Mouse (Mus musculus) left cerebral cortex, postnatal 25 days (tissue): ENCODE measurements around the gene Atf7ip. TPM values are rescaled to one million over a fixed set of nuclear protein-coding genes. Genes with fewer than 3 reads are reported as not detected.
A peak's percentile ranks its signal among the peaks of the same experiment; 100 is the strongest.

Experiments used
- DNase-seq, 2 experiments: peaks; one replicate each; pipeline ENCODE4 v3.0.0; 2022; ENCODE audit warnings: low spot score in 2 of 2, mixed read lengths in 1 of 2
- intact Hi-C: fragments of 180-260 bp; cut with DNase I; formaldehyde crosslinking; loops from one replicate; pipeline ENCODE4 v1.15.1; 2025
- total RNA-seq, 2 experiments: library from RNA; stranded (reverse); gene quantifications; 2 replicates each; pipeline ENCODE4 v1.2.3; 2021

Atf7ip gene
- total RNA-seq, 2 experiments from 2014 or later, result 108 to 125 TPM

DNA sequence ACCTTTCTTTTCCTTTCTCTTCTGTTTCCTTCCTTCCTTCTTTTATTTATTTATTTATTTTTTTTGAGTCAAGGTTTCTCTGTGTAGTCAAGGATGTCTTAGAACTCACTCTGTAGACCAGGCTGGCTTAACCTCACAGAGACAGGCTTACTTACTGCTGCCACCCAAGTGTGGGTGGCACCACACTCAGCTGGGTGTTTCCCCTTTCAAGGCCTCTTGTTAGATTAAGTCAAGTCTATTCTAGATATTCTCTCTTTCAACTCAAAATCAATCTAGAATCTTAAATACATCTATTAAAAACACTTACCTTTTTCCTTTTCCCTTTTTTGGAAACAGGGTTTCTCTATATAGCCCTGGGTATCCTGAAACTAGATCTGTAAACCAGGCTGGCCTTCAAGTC lies 11.3 kb downstream of the Atf7ip start:
- intact Hi-C loops, result no loop called here

DNA sequence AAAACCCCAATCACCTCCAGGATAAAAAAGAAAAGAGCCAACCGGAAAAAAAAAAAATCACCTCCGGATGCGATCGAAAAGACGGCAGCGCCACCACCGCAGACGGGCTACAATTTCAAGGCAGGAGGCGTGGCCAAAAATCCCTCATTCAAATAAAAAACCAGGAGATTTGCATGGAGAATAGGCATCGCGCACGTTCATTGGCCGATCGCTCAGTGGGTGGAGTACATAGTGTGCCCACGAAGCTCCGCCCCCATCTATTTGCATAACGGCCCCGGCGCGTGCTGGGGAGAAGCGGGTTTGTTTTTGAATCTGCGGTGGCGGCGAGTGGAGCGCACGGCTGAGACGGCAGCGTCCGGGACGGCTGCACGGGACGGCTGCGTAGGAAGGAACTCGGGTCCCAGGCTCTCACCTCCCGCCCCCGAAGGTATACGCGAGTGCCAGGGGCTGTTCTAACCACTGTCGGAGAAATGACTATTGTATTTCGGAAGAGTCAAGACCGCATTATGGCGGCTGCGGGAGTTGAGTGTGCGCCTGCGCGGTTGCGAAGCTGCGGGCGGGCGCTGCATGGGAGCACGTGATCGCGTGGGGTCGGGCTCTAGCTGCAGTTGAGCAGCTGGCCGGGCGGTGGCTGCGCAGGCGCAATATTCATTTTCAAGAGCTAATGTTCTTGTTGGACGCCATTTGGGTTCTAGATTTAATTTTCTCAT lies 12.7 kb downstream of the Atf7ip start:
- peak; percentile 95 to 99 for DNase-seq
- intact Hi-C loops, result loop anchor here (1.0 to 2.0 kb wide), 3 partner anchors 32 to 96 kb away; no protein-coding TSS in a partner anchor

More for the DNA sequence above, 11.3 kb downstream of the Atf7ip start:
- DNase-seq, result no peak

DNA sequence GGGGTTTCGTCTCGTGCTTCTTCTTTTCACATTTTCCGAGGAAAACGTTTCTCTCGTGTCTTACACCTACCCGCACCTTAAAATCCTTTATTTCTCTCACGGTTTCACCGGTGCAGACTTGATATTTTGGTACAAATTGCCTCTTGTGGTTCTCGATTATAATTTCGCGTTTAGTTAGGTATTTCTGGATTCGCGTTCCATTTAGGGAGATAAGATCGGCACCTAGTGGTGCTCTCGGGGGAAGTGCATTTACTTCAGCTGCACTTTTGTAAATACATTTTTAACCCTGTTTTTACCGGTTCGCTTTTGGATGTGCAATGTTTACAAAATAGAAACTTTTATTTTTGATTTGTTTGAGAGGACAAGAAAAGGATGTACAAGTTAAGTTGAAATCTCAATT lies 13.3 kb downstream of the Atf7ip start:
- no peak for DNase-seq
- intact Hi-C loops, result loop anchor here (2.0 kb wide), 1 partner anchor 32 kb away; no protein-coding TSS in a partner anchor

DNA sequence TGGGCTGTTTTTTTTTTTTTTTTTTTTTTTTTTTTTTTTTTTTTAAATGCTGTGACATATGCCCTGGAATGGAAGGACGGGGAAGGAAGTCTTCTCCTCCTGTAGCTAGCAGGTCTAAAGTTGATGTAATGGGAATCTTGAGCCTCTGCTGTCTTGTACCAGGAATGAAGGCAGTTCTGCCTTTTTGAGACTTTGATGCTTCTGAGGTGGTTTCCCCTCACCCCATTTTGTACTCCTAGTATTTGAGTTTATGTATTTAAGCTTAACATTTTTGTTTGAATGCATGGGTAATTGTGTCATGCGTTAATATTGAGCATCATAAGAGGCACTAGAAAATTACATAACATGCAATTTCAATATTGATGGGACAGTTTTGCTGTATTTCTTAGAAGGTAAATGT lies 14.4 kb downstream of the Atf7ip start:
- no peak for DNase-seq
- intact Hi-C loops, result no loop called here

DNA sequence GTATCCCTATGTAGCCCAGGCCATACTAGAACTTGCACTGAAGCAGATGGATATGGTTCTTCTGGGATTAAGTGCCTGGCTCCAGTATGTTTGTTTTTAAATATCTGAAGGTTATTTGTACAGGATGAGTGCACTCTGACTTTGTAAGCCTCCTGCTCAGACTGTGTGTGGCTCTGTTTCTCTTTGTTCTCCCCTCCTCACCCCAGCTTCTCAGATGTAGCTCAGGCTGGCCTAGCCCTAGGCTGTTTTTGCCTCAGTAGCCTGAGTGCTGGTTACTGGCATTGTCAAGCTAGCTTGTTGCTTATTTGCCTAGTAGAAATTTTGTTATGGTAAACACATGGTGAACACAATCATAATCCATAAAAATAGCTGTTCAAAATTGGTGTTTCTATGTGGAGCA lies 15.7 kb downstream of the Atf7ip start:
- no peak for DNase-seq

DNA sequence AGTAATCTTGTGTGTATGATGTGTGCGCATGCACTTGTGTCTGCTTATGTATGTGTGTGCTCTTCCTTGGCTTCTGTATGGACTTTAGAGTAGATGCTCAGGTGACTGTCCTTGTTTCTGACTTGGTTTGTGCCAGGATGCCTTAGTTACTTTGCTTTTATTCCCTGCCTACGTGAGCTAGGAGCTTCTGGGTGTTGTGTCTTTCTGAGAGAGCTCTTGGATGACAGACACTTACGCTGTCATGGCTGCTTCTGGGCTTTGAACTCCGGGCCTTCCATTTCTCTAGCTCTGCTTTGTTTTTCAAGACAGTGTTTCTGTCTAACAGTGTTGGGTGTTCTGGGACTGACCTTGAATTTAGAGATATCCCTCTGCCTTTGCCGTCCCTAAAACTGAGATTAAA lies 16.7 kb downstream of the Atf7ip start:
- intact Hi-C loops, result no loop called here
- no peak for DNase-seq

More for the DNA sequence above, 15.7 kb downstream of the Atf7ip start:
- intact Hi-C loops, result no loop called here

DNA sequence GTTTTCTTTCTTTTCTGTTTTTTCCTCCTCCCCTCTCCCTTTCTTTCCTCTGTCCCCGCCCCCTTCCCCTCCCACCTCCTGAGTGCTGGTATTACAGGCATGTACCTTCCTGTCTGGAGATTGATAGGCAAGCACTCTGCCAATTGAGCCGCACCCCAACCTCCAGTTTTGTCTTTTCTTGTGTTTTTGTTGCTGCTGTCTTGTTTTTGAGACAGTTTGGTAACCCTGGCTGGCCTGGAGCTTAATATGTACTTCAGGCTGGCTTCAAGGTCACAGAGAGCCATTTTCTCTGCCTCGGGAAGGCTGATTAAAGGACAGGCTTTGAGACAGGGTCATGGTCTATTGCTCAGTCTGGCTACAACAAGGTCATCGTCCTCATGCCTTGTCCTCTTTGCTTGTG lies 18.8 kb downstream of the Atf7ip start:
- intact Hi-C loops, result no loop called here
- DNase-seq, result no peak

DNA sequence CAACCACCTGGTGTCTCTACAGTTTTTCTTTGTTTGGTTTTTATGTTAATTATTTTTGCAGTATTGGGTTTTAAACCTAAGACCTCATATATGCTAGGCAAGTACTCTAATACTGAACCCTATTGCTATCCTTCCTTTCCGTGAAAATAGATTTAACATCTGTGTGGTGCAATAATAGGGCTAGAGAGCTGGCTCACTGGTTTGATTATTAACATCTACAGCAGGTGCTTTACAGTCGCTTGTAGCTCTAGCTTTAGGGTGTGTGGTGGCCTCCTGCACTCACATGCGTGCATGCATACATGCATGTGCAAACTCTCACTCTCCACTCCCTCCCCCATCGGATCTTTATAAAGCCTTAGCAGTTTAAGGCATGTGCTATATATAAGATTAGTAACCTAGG lies 19.6 kb downstream of the Atf7ip start:
- no peak for DNase-seq
- intact Hi-C loops, result no loop called here

DNA sequence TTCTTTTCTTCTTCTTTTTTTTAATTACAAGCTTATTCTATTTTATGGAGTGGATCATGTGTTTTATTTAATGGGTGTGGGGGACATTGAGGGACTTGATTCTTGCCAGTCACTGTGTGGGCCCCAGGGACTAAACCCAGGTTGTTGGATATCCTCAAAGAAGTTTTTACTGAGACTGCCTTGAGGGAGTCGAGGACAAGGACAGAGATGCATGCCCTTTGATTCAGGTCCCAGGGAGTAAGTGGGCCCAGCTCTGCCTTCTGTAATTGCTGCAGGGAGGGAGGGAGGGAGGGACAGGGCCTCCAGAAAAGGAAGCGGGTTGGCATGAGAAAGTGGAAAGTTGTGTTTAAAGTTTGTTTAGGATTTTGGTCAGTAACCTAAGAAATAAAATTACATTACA lies 23.2 kb downstream of the Atf7ip start:
- no peak for DNase-seq
- intact Hi-C loops, result no loop called here

DNA sequence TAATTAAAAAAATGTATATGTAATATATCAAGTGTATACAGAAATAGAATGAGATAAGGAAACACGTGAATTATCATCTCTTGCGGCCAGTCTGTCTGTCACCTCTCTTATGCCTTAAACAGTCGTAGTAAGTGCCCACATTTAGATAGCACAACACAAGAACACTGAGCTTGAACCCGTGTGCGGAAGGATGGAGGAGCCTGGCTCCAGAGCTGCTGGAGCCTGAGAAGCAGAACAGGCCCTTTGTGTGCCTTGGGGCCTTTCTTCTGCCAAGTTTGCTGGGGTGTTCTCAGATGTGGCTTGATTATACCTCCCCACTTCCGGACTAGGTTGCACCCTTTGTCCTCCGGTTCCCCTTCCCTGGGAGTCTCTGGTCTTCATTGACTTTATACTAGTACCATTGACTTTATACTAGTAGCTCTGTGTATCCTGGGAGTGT lies 25.8 kb downstream of the Atf7ip start:
- intact Hi-C loops, result loop anchor here (5.0 to 10.0 kb wide), 2 partner anchors 65 to 273 kb away; partner anchors contain the start of genes H2afj and Hist4h4
- no peak for DNase-seq

DNA sequence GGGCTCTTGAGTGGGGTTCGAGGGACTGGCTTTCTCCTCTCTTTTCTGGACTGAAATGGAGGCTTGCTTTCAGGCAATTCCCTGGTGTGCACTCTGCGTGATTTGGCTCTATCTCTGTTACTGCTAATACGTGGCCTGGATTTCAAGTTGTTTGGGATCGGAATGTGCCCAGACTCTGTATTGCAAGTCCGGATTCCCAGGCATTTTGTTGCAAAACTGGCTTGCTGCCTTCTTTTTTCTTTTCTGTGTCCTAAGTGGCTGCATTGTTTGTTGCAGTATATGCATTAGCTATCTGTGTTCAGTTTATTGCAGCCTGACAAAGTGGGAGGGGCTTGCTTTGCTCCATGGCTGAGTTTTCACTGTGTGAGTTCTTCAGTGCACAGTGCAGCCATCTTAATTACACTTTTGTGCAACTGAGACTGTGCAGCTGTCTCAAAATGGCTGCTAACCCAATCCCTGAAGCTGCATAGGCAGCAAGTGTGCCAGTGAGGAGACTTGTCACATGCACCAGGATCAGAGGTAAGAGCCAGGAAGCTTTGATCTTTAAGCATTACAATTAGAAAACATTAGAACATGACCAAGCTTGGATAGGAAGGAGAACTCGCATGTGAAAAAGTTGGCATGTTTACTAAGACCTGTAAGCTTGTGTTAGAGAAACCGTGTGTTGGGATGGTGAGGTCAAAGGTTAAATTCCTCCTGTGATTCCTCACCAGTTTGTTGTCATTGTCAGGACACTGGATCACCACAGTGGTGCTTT lies 26.7 kb downstream of the Atf7ip start:
- intact Hi-C loops, result loop anchor here (5.0 to 10.0 kb wide), 2 partner anchors 65 to 272 kb away; partner anchors contain the start of genes H2afj and Hist4h4
- DNase-seq, result peak; percentile 75 to 83

DNA sequence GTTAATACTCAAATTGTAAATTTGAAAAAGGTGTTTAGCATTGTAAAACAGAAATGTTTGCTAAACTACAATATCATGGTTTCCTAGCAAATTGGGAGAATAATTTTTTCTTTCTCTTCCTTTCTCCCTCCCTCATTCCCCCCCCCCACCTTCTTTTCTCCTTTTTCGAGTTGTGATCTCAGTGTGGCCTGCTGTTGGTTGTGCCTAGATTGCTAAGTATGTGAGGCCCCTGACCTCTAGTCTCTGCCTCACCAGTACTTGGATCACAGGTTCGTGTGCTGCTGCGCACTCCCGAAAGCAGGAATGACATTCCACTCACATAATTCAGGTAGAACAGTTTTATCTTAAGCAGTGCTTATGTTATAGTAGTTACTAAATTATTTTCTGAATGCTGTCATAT lies 27.8 kb downstream of the Atf7ip start:
- intact Hi-C loops, result loop anchor here (5.0 to 10.0 kb wide), 2 partner anchors 67 to 271 kb away; partner anchors contain the start of genes H2afj and Hist4h4

DNA sequence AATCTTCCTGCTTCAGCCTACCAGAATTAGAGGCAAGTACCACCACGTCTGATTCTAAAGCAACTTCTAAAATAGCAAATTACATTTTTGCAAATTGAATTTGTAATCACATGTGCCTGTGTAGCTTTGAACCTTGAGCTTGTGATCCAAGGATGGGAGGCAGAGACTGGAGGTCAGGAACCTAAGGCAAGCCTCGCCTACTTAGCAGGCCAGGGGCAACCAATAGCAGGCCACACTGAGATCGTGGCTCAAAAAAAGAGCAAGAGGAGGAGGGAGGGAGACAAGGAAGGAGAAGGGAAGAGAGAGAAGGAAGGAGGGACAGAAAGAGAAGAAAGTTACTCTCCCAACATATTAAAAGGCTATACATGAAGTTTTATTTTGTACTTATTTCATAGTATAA lies 28.5 kb downstream of the Atf7ip start:
- DNase-seq, result no peak
- intact Hi-C loops, result loop anchor here (5.0 to 10.0 kb wide), 2 partner anchors 67 to 270 kb away; partner anchors contain the start of genes H2afj and Hist4h4

More for the DNA sequence above, 27.8 kb downstream of the Atf7ip start:
- no peak for DNase-seq

DNA sequence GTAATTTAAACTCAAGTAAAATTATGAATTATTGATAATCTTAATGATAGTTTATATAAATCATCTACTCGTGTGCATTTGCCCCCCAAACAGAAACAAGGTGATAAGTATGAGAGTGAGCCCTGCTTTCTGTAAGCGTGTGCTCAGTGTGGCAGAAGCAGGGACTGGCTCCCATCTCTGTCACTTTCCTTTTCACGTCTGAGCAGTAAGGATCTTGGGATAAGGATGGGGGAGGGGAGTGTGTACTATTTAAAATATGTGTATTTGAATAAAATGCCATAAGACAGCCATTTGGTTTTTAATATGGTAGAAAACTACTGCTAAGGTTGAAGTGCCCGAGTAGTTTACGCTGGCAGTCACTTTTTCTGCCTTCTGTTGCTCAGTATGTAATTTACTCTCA lies 29.2 kb downstream of the Atf7ip start:
- no peak for DNase-seq
- intact Hi-C loops, result loop anchor here (10.0 kb wide), 1 partner anchor 270 kb away; the partner anchor contains the start of genes H2afj and Hist4h4

DNA sequence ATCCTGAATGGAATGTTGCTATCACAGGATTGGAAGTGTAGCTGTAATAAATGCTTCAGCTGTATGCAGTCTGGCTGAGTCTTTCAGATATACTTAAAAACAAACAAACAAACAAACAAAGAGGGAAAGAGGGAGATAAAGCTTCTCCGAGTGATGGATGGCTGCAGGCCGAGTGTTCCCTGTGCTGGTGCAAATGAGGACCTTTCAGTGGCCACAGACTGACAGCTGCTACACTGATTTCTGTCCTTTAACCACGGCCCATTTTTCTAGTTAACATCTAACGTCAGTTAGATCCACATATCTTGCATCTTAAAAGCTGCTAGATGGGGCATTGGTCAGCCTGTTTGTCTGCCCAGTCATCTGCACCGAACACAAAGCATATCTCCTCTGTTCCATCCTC lies 30.2 kb downstream of the Atf7ip start:
- intact Hi-C loops, result loop anchor here (10.0 kb wide), 1 partner anchor 269 kb away; the partner anchor contains the start of genes H2afj and Hist4h4
- DNase-seq, result no peak

DNA sequence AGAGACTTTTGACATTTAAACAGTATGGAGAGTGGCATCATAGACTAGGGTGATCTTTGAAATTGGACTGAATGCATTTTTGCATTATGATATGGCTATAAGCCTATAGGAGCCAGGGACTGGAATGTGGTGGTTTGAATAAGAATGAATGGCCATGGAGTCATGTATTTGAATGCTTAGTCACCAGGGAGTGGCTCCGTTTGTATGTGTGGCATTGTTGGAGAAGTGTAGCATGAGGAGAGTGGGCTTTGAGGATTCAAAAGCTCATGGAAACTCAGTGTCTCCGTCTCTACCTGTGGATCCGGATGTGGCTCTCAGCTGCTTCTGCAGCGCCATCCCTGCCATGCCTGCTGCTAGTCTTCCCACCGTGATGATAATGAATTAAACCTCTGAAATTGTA lies 35.4 kb downstream of the Atf7ip start:
- no peak for DNase-seq
- intact Hi-C loops, result no loop called here

DNA sequence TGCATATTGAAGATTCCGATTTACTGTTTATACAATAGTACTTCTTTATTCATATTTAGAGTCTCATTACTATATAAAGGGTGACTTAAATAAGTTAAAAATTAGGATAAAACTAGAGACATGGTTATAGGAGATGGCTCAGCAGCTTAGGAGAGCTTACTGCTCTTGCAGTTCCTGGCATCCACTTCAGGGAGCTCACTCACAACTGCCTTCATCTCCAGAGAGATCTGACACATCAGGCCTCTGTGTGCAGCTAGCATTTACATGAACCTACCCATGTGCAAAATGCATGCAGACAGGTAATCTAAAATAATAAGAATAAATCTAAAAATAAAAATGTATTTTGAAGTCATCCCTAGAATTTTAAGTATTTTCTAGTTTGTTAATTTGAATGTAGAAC lies 36.1 kb downstream of the Atf7ip start:
- DNase-seq, result no peak
- intact Hi-C loops, result no loop called here

DNA sequence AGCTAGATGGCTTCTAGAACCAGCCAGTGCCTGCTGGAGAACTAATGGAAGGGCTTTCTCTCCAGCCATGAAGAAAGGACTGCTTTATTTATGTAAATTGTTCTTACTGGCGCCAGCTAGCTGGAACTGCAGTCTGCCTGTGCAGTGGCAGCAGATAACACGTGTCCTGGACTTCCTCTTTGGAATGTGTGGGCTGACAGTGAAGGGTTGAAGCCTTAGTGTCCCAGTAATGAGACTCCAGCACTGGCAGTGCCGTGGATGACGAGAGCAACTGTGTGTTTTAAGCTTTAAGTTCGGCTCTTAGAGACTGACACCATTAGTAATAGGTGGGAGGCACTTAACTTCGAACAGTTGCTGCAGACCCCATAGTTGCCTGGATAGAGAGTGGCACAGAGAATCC lies 37.2 kb downstream of the Atf7ip start:
- intact Hi-C loops, result no loop called here
- DNase-seq, result peak; percentile 46 to 73

DNA sequence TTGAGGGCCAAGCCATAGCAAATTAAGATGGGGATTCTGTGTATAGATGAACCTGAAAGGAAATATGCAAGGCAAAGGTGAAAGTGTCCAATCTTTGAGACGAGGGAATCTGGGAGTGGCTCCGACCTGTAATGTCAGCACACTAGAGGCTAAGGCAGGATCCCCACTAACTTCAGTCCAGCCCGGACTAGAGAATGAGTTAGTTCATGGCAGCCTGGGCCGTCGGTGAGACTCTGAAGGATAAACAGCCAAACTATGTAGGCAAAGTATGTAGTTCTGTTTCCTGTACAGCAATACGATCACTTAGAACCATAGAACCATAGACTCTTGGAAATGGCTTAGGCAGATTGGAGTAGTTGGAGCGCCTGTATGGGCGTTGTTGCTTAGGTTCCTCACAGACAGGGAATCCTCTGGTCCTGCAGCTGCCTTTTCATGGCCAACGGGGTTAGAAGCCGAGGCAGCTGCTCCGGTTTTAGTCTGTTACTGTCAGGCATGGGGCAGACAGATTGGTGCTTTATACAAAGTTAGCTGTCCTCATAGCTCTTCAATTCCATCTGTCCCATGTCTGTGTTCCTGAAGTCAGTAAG lies 39.4 kb downstream of the Atf7ip start:
- intact Hi-C loops, result no loop called here
- DNase-seq, result no peak

DNA sequence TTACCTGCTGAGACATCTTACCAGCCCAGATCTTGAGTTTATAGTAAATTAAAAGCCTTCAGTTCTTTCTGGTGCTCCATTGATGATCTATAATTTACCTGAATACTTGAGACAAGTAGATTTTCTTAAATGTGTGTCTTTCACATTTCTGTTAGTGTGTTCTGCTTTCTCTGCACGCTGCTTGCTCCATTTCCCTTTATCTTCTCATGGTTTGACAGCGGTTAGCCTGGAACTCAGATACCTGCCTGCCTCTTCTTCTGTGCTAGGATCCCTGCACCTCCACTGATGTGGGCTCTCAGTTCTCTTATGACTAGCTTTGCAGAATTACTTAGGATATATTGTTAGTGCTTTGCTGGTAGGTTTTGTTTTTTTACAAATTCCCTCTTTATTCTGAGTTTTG lies 40.3 kb downstream of the Atf7ip start:
- no peak for DNase-seq
- intact Hi-C loops, result no loop called here
